Mouse (Mus musculus) adrenal gland, adult 2 months (tissue): ENCODE data around the gene Usp37. TPM values are rescaled to one million over a fixed set of nuclear protein-coding genes. Genes with fewer than 3 reads are reported as not detected.

ENCODE experiments used
- DNase-seq: peaks from one replicate; pipeline ENCODE4 v3.0.0; 2021
- polyA plus RNA-seq: library from polyadenylated mRNA; depleted of rRNA; stranded (reverse); fragments of >200 nt; gene quantifications from 2 replicates; pipeline ENCODE4 v1.2.3, GENCODE M21; 2012
- total RNA-seq, 2 experiments: library from RNA; stranded (reverse); gene quantifications; 2 replicates each; pipeline ENCODE4 v1.2.3; 2021

The Usp37 gene
- total and polyA plus RNA-seq, 3 experiments, result 4.3 to 15.0 (median 13.3) TPM

DNA sequence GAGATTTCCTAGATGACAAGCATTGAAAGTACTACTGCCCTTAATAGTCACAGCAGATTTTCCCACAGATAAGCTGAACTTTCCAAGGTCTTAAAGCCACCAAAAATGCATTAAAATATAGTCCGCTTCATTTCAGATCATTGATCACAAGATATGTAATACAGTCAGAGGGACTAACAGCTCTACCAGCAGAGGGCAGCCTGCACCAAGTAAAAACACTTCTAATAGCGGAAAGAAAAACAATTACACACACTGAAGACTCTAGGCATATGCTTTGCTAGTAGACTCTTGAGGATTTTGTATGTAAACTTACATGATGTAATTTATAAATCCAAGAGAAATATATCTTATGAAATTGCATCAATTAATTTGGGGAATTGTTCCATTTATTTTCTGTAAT, 83.8 kb downstream of the Usp37 start:
- peak; percentile 46 for DNase-seq

DNA sequence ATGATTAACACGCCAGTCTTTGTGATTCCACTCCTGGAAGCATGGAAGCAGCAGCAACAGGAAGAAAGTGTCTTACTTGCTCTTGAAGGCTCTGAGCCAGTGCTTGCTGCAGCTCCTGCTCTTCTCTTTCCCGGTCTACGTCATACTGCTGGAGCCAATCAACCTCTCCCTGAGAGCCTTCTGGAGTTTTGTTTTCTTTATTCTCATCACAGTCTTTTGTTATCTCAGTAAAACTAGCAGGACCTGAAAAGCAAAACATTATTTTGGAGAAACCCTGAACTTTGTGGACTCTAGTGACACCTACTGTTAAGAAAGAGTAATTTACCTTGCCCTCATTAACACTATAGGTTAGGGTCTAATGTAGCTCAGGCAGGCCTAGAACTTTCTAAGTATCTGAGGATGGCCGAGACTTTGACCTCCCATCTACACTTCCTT, 91.5 kb downstream of the Usp37 start:
- peak; percentile 36 for DNase-seq

DNA sequence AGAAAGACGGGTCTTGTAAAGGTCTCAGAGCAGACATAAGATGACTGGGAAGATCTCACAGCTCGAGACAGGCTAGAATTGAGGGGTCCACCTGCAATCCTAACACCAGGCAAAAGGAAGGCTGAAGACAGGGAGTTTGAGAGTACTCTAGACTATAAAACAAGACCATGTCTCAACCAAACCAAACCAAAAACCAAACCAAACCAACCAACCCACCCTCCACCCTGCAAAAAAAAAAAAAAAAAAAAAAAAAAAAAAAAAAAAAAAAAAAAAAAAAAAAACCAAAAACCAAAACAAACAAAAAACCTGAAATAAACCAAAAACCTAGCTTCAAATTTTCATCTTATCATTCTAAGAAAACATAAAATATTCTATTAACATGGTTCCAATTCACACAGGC, 99.5 kb downstream of the Usp37 start:
- DNase-seq, result no peak

DNA sequence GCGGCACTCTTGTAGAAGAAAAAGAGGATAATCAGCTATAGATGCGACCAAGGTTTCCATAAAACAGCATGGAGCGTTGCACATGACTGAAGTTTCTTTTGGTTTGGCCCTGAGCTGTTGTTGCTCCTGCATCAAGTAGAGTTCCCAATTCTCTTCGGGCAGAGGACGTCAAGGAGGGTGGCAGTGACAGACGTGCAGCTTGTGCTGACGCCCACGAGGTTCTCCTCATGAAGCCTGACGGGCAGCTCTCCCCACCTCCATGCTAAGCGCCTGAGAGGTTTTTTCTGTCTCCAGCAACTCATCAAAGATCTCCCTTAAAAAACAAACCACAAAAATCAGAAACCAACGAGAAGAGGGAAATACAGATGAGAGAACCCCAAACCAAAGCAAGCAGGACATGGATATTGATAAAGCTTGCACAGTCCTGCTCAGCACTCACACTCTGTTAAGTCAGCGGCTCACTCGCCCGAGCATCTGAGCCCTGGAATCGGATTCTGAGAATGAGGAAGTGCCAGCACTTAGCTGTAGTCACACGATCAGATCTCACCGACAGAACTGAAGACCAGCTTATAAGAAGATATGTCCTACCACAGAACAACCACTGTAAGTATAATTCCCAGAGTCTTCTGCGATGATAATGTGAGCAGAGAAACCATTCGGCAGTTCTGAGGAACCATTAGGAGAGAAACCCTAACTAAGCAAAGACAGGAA, 104.8 kb downstream of the Usp37 start:
- no peak for DNase-seq

DNA sequence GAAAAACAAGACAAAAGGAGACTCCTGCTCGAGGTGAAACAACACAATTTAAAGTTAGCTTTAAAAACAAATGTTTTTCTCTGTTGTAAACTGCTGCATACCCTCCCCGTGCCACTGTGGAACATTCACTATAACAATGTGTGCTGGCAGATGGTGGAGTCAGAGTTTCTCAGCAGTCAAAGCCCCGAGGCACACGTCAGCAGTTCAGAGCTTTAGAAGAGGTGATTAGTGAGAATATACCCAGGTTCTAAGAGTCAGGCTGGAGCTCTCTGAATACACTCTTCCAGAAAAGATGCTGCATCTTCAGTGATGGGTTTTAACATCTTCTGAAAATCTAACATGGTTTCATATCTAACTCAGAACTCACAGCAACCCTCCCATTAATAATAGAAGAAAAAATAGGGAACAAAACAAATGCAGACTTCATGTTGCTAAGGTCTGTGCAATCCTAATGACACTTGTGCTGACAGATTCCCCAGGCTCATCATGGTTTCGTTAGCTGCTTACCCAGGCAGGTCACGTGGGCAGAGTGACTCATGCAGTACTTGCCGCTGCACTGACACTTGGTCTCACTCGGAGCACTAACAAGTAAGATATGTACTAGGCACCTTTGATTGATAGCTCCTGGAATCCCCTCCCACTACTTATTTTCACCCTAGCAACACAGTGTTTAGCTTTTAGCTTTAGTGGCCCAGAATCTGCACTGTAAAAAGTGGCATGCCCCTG, 106.2 kb downstream of the Usp37 start:
- peak; percentile 91 for DNase-seq

DNA sequence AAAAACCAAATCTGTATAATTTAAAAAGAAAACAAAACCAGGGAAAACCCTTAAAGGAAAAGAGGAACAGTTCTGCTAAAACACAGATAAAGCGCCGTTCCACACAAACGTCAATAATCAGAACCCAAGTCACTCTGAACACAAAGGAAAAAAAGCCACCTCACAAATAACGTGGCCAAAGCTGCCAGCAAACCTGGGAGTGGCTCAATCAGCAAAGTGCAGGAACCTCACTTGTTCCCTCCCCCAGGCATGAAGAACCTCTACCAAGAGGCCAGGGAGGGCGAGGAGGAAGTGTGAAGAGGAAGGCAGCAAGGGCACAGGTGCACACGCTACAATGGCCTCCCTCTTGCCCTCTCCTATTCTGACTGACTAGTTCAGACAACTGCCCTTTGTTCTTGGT, 108.5 kb downstream of the Usp37 start:
- no peak for DNase-seq

DNA sequence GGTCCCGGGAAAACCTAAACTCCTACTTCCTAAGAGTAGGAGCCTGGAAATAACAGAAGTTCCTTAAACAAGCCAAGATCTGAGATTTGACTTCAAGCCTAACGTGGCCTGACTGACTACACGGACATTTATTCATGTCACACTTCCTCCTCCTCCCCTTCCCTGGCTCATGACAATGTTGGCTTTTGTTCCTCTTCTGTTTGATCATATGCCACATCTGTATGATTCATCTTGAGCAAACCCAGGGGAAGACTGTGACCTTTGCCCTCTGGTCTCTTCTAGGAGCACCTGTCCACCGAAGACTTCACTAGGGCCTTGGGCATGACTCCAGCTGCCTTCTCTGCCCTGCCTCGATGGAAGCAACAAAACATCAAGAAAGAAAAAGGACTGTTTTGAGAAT, 109.5 kb downstream of the Usp37 start:
- DNase-seq, result no peak

DNA sequence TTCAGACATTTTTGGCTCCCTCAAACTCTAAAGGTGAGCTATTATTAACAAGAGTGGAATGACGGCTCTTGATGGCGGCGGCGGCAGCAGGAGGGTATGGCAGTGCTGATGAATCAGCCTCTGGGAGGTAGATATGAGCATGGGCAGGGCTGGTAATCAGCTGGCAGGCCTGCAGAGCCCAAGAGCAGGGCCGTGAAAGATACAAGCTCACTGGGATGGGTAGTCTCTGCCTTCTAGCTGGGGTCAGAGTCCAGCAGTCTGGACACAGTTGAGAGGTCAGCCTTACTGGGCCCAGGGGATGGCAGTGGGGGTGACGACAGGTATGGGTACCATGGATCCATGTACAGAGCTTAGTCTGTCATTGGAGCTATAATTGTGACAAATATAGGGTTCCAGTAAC, 110.9 kb downstream of the Usp37 start:
- DNase-seq, result no peak

DNA sequence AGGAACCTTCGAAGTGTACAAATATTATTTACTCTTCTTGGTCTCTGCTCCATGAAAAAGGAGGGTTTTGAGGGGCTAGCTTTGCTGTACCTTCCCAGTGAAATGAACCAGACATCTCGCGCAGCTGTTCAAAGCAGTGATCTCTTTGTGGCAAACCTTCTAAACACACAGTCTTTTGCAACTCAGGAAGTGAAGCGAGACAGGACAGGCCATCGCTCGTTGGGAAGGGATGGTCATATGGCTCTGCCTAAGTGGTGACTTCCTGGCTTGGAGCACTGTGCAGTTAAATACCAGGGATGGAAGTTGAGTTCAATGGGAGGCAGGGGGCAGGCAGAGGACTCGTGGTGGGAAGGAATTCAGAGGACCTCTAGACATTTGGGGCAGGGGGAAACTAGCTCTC, 118.2 kb downstream of the Usp37 start:
- DNase-seq, result no peak

DNA sequence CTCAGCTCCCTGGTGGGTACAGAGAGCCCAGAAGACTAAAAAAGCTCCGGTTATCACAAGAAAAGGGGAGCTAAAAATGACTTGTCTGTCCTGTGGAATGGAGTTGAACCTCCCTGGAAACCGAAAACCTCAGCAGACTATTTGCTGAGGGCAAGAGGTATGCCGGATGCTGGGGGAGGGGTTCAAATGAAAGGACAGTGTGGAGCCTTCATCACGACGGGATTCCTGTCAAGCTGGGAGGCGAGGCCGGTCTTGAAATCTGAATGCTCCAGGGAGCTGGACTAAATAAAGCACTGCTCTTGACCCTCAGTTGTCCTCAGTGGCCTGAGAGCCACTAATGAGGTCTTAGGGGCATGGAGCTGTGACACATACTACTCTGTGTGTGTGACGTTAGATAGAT, 120.9 kb downstream of the Usp37 start:
- DNase-seq, result no peak

DNA sequence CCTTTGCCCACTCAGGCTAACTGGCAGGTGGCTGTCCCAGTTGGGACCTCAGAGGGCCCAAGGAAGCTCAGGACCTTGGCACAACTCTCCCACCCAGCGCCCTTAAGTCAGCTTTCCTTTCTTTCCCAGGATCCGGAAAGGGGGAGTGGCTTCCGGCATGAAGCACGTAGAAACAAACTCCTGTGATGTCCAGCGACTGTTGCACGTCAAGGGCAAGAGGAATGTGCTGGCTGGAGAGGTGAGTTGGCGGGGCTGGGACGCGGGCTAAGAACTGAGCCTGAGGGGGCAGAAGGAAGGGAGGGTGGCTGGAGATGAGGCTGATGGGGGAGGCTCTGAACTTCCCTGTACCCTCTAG, 124.7 kb downstream of the Usp37 start:
- DNase-seq, result peak; percentile 45

DNA sequence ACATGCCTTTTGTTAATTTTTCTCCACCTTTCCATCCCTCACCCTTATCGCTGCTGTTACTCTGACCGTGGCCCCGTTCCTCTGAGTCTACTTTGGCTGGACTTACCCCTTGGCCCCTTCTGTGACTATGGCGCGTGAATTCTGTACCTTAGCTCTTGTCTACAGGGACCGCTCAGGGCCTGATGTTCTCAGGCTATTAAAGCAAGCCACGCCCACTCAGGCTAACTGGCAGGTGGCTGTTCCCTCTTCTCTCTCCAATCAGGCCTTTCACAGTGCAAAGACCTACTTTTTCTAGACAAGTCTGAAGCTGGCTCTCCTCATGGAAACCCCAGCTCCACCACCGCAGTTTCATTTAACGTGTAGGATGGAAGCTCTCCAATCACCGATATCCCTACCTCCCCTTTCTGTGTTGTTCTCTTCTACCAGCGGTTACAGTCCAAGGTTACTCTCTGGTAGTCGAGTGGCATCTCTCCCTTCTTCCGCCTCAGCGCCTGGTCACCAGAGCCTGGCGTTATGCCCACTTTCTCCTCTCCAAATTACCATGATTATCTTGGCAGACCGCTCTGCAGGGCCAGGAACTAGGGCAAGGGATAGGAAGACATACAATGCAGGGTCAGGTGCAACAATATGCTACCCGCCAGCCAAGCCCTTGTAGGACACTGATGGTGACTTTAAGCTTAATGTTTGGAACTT, 125.2 kb downstream of the Usp37 start:
- DNase-seq, result peak; percentile 84

DNA sequence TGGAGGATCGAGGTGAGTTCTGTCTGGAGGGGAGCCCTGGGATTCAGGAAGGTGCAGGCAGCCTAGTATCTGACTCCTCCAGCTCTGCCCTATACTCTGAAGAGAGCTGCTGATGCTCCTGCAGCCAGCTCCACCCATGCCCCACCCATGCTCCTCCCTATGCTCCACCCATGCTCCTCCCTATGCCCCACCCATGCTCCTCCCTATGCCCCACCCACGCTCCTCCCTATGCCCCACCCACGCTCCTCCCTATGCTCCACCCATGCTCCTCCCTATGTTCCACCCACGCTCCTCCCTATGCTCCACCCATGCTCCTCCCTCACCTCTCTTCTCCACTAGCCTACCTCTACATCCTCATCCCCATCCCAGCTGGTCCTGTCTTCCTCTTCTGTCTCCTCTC, 128.9 kb downstream of the Usp37 start:
- DNase-seq, result peak; percentile 61

DNA sequence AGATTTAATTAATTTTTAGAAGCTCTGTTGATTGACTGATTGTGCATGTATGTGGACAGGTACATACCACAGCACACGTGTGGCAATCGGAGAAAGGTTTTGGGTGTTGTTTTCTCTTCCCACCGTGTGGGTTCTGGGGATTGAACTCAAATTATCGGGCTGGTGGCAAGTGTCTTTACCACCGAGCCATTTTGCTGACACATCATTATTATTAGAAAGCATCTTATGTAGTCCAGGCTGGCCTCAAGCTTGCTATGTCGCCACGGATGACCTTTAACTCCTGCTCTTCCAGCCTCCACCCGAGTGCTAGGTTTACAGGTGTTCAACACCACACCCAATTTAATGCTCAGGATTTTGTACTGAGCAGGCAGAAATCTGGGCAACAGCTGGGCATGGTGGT, 131.4 kb downstream of the Usp37 start:
- DNase-seq, result no peak

DNA sequence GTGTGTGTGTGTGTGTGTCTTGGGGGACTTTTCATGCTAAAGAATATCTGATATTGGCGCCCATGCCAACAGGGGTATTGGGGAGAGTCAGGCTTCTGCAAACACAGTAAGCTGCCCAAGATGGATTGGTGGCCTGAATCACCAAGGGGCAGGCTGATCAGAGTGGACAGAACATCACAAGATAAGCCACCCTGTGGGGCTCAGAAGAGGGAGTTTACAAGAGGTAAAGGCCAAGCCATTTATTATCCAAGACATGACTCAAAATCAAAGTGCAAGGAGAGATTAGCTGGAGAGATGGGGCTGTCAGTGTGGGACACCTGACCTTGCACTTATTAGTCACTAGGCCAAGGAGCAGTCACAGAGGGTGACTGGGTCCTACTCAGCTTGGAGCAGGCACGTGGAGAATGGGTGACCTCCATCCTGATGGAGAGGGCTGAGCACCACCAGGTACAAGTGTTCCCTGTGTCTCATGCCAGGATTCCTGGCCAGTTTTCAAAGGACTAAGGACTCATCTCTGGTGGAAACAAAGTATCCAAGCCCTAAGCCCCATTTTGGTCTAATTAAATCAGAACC, 132.2 kb downstream of the Usp37 start:
- peak; percentile 86 for DNase-seq

DNA sequence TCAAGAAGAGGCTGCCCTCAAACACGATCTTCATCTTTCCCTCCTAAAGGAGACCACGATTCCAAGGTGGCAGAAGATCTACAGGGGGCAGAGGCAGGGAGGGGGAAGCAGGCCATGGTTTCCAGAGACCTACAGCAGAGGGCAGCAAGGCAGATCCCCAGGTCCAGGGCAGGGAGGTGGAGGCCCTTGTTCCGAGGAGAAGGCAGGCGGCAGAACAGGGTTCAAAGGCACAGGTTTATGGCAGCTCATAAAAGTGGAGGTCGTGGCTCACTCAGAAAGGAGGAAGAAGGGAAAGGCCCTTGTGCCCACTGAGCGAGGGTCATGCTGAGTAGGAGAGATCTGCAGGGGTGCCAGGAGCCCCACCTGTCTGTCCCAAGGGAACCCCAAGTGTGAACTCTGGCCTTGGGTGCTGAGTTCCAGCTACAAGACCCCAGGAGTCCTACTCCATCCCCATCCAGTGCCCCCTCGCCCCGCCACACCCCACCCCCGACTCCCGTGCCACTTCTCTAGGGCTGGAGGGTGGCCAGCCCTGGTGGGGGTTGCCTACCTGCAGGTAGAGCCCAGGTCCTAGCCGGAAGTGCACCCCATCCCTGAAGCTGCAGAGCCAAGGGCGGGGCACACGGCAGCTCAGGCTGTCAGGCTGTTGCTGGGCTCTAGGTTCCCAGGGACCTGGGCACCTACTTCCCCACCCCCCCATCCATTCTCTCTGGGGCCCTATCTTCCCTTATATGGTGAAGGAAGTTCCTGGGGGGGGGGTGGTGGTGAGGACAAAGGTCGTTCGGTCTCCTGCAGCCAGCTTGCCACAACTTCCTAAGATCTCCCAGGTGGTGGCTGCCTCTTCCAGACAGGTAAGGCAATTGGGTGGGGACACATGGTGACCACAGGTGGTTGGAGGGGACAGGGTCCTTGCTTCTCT, 135.2 kb downstream of the Usp37 start, which contains the start of gene Vil1:
TSS of gene Vil1 (plus strand) at position 788 of the 916 bp plus-strand sequence.
- DNase-seq, result no peak

DNA sequence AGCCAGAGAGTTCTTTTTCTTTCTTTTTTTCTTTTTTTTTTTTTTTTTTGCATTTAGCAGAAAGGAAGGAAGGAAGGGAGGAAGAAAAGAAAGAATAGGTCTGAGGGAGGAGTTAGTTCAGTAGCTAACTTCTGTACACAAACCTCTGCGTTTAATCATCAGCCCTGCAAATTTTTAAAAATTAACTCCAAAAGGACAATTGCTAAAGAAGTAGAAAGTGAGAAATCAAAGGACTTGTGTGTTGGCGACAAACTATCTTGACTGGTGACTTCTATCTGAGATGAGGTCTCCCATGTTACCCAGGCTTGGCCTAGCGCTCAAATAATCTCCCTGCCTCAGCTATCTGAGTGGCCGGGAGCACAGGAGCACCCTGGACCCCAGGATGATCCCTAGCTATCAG, 139.9 kb downstream of the Usp37 start:
- DNase-seq, result no peak

DNA sequence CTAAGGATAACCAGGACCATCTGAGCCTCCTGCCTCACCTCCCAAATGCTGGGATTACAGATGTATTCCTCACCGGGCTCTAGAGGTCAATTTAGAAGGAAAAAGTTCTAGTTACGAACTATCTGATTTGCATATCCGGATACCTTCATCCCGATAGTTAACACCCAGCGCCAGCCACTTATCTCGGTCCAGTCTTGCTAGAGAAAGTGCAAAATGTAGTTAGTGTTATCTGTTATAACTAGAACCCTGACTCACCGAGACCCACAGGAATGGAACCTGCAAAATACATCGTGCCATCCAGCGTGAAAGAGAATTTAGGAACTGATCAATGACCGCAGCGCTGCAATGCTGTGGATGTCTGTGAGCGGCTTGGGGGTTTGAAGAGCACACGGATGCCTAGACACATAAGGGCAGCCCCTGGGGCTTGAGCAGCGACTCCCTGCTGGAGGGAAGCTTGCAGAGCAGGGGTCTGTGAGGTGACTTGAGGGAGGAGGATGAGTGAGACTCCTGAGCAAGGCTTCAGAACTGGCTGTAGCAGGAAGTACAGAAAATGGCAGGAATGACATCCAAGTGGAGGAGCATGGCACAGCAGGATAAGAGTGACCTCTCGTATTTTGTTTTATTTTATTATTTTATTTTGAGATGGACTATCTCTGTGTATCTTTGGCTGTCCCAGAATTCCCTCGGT, 142.9 kb downstream of the Usp37 start:
- no peak for DNase-seq

DNA sequence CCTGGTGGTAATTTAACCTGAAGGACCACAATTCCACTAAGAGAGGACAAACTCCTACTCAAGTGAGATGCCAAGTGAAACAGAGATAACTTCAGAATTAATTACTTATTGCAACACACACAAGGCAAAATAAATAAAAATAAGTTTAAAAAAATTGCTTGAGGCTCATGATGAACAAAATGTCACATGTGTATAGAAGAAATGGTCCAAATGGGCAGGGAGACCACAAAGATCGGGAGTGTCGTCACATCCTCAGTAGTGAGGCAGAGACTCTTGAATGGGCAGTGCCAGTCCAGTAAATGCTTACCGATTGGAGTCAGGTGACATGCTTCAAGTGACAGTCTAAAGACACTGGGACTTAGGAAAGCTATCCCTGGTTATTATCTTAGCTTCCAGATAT, 143.6 kb downstream of the Usp37 start:
- no peak for DNase-seq

DNA sequence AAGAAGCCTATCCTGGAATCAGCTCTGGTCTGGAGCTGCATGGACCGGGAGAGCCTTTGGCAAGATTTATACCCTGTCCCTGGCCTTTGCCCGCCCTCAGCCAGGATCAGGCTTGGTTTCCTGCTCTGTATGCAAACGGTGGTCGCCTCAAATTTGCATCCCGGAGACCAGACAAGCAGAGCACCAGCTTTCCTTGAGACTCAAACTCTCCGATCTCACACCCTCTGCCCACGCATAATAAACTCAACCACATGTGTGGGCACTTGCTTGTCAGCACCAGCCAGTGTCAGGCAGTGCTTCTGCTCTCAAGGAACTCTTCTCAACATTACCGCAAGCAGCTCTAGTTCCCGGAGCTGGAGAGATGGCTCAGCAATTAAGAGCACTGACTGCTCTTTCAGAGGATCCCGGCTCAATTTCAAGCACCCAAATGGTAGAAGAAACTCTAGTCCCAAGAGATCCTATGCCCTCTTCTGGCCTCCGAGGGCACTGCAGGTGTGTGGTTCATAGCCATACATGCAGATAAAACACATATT, 146.1 kb downstream of the Usp37 start:
- DNase-seq, result peak; percentile 78
